Mouse (Mus musculus) embryonic fibroblast, embryonic 13.5 days (primary cell): ENCODE data around the gene Ctf1.

Experiments used
- CTCF ChIP-seq: IDR thresholded peaks from 2 replicates; pipeline ENCODE4 v1.5.1; 2011; ENCODE audit warnings: mild to moderate bottlenecking, control low read depth, low read length, moderate library complexity, borderline replicate concordance; ENCODE audit not compliant: insufficient read depth
- POLR2A ChIP-seq: IDR thresholded peaks from 2 replicates; pipeline ENCODE4 v1.6.1; 2011; ENCODE audit warnings: low read depth, mild to moderate bottlenecking, control low read depth, low read length, moderate library complexity

DNA sequence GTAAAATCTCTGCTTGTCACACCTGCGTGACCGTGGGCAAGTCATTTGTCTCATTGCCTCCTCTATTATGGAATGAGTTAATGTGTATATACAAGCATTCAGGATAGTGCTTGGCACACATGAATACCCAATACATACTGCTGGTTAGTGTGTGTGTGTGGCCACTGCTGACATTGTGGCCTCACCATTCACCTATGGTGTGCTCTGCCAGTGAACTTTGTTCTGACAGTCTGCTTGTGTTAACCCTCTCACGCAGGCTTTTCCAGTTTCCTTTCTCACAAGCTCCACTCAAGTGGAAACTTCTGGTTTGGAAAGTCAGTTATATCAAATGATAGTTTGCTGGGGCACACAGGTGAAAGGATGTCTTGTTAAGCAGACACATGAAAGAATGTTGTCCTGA, 1.5 kb upstream of the Ctf1 start:
- TF ChIP-seq CTCF: no peak
- TF ChIP-seq POLR2A: no peak
